Mouse (Mus musculus) thymus, adult 2 months (tissue): ENCODE results near the gene Ftsj1. TPM values are rescaled to one million over a fixed set of nuclear protein-coding genes. Genes with fewer than 3 reads are reported as not detected.

Experiments used
- DNase-seq: peaks from one replicate; pipeline ENCODE4 v3.0.0; 2021
- H3K27ac ChIP-seq: fragments of 200-500 bp; 2 replicates; pipeline ENCODE4 v1.5.1; 2012; ENCODE audit warnings: low read length, control low read depth; ENCODE audit not compliant: control insufficient read depth, insufficient read depth
- H3K27me3 ChIP-seq: fragments of 200-500 bp; 2 replicates; pipeline ENCODE4 v1.6.1; 2012; ENCODE audit warnings: mild to moderate bottlenecking, low read length, moderate library complexity, mixed read lengths; ENCODE audit not compliant: control insufficient read depth, insufficient read depth
- H3K36me3 ChIP-seq: fragments of 200-500 bp; 2 replicates; pipeline ENCODE4 v1.6.1; 2012; ENCODE audit warnings: mild to moderate bottlenecking, low read length, moderate library complexity; ENCODE audit not compliant: control insufficient read depth, insufficient read depth
- H3K4me1 ChIP-seq: fragments of 200-500 bp; replicated peaks from 2 replicates; pipeline ENCODE4 v1.6.1; 2012; ENCODE audit warnings: low read length; ENCODE audit not compliant: control insufficient read depth, insufficient read depth
- H3K4me3 ChIP-seq: fragments of 200-500 bp; 2 replicates; pipeline ENCODE4 v1.5.1; 2012; ENCODE audit warnings: mild to moderate bottlenecking, low read length, control low read depth, moderate library complexity; ENCODE audit not compliant: control insufficient read depth, insufficient read depth
- CTCF ChIP-seq: fragments of 200-500 bp; IDR thresholded peaks from 2 replicates; pipeline ENCODE4 v1.5.1; 2012; ENCODE audit warnings: mild to moderate bottlenecking, control low read depth, low read length, moderate library complexity, borderline replicate concordance; ENCODE audit not compliant: control insufficient read depth, poor library complexity, insufficient read depth; ENCODE audit errors: extremely low read depth
- POLR2A ChIP-seq: fragments of 200-500 bp; IDR thresholded peaks from 2 replicates; pipeline ENCODE4 v1.6.1; 2012; ENCODE audit warnings: mild to moderate bottlenecking, low read length, control low read depth, moderate library complexity; ENCODE audit not compliant: control insufficient read depth, poor library complexity, insufficient read depth; ENCODE audit errors: extremely low read depth
- WGBS: fragments of 180-500 bp; shearing (Covaris S2); methylation state at CpG from one replicate; pipeline ENCODE4 v1.1.7; 2018; 5-methylcytosine and 5-hydroxymethylcytosine counted together
- polyA plus RNA-seq: library from polyadenylated mRNA; depleted of rRNA; stranded (reverse); fragments of >200 nt; gene quantifications from 2 replicates; pipeline ENCODE4 v1.2.3, GENCODE M21; 2012; rRNA removed

Gene Ftsj1
- polyA plus RNA-seq, 1 experiment: 50.2 TPM

DNA sequence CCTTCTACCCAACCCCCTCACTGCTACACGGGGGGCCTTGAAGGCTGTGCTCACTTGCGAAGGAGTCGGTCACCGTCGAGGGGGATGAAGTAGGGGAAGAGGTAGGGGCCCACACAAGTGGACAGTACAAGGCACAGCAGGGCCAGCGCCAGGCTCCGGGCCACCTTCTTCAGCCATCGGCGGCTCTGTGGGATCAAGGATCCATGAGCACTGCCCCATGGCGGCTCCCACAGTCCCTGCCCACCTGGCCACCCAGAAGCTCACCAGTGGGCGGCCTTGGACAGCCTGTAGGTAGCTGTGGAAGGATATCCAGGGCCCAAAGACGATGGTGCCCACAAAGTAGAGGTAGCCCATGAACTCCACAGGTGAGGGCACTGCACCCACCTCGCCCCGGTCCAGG lies 49.1 kb downstream of the Ftsj1 start:
- Histone ChIP-seq H3K27me3 (no peaks in the 10 kb centered on the region; the same call in 1 of the 2 replicates), H3K36me3 (no peaks in the 10 kb centered on the region), H3K4me3 (no peak overlapping the region), H3K27ac (no peak overlapping the region), H3K4me1 (no peaks in the 10 kb centered on the region)
- TF ChIP-seq CTCF (no peak), POLR2A (no peak)
- 93% methylated on average over 11 of the region's 14 CpGs for WGBS
- no peak for DNase-seq

DNA sequence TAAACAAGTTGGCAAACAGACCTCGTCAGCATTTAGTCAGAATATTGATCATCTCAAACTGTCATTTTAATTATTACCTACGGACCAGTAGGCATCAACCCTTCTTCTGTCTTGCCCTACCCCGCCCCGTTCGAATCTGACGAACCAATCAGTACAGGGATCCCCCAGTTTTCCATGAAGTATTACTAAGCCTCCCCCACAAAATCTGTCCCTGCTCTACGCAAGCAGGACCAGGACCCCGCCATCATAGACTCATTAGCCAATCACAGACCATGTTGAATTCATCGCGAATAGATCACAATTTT lies 58.8 kb downstream of the Ftsj1 start, which contains the start of gene Ebp:
Gene Ebp, minus strand, starts transcription at position 94 of the 305 bp plus-strand sequence.
- H3K27ac ChIP-seq: no peak within 1 kb of the TSS
- peak within 1 kb of the TSS; percentile 95 for H3K4me3 ChIP-seq
- TF ChIP-seq POLR2A: no peak
- TF ChIP-seq CTCF: no peak
- no peaks in the 10 kb centered on the region for H3K27me3 ChIP-seq
- H3K36me3 ChIP-seq: no peaks in the 10 kb centered on the region
- peaks cover 11% of the 10 kb centered on the region for H3K4me1 ChIP-seq
- WGBS: 9% methylated on average over 10 of the region's 10 CpGs
- no peak for DNase-seq

DNA sequence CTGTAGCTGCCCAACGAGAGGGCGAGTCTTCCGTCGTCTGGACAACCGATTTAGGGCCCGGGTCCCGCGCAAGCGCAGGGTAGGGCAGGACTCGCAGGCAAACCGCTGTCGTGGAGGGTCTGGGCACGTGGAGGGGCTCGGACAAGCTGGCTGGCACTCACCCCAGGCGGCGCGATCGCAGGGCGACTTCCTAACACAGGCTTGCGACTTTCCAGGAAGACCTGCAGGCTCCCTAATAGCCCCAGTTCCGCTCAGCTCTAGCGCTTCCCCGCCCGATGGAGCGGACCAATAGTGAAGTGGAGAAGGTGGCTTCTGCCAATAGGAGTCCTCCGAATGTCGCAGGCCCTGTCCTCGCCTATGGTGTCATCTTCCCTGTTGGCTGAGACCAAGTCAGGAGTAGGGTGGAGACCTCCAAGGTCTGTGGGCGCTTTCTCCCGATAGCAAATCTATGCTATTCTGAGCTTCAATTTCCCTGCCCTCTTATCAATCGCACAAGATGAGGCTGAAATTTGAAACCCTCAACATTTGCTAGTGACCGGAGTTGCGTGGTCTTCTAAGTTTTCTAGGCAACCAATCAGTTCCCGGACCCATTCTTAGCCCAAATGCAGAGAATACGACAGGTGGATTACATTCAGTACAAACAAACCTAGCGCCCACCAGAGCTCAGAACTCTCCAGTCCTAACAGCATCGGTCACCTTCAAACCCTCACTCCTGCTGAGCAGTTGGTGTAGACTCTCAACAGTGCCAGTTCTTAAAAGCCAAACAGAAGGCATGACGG lies 59.4 kb downstream of the Ftsj1 start:
- no peaks in the 10 kb centered on the region for H3K27me3 ChIP-seq
- no peak overlapping the region for H3K27ac ChIP-seq
- H3K4me1 ChIP-seq: peaks cover 11% of the 10 kb centered on the region
- H3K4me3 ChIP-seq: peak overlapping the region; percentile 95
- H3K36me3 ChIP-seq: no peaks in the 10 kb centered on the region
- DNase-seq: peak; percentile 69
- WGBS: 4% methylated on average over 34 of the region's 38 CpGs
- TF ChIP-seq POLR2A (peak; percentile 43; the same call in 1 of the 2 replicates), CTCF (no peak)

DNA sequence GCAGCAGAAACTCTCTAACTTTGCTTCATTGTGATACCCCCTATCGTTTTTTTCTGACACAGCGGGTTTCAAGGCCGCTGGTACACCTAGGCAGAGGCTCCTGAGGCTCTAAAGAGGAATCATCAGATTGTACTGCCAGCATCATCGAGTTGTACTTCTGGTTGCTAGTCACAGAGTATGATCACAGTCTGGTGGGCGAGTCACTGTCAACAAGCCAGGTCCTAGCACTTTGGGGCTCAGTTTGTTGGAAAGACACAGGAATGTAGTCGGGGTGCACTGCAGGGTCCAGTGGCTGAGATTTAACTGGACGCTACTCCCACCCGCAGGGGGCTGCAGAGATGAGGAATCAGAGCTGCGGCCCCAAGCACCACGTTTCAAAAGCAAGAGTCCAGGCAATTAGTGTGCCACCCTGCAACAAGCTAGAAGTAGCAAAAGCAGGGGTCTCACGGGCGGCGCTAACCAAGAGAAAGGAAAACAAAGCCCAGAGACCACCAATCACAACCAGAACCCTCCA lies 60.0 kb downstream of the Ftsj1 start:
- Histone ChIP-seq H3K36me3 (no peaks in the 10 kb centered on the region), H3K4me1 (peaks cover 11% of the 10 kb centered on the region), H3K4me3 (peak overlapping the region; percentile 95), H3K27ac (no peak overlapping the region), H3K27me3 (no peaks in the 10 kb centered on the region)
- DNase-seq: no peak
- TF ChIP-seq CTCF (no peak), POLR2A (no peak)
- WGBS: under 1% methylated on average over 13 of the region's 13 CpGs

Other genes with a start within 250 kb of the Ftsj1 start
- gene Glod5, start 233.9 kb downstream of the Ftsj1 start, polyA plus RNA-seq: not detected in 2 replicates
- gene Suv39h1, start 177.6 kb downstream of the Ftsj1 start, polyA plus RNA-seq: 69.4 and 74.6 TPM in 2 replicates
- 88.5 and 102 TPM in 2 replicates for gene Was, start 161.9 kb downstream of the Ftsj1 start, polyA plus RNA-seq
- 128 and 141 TPM in 2 replicates for gene Wdr13, start 119.5 kb downstream of the Ftsj1 start, polyA plus RNA-seq
- 220 and 225 TPM in 2 replicates for gene Rbm3, start 106.5 kb downstream of the Ftsj1 start, polyA plus RNA-seq
- 35.0 and 36.3 TPM in 2 replicates for gene Tbc1d25, start 76.2 kb downstream of the Ftsj1 start, polyA plus RNA-seq
- 71.1 and 98.2 TPM in 2 replicates for gene Ebp, start 58.9 kb downstream of the Ftsj1 start, polyA plus RNA-seq
- gene Porcn, start 45.9 kb downstream of the Ftsj1 start, polyA plus RNA-seq: 4.7 and 5.3 TPM in 2 replicates
- 0.27 and 0.36 TPM in 2 replicates for gene Slc38a5, start 18.7 kb upstream of the Ftsj1 start, polyA plus RNA-seq
- gene Ssxb10, start 75.0 kb upstream of the Ftsj1 start, polyA plus RNA-seq: not detected in 2 replicates
- not detected in 2 replicates for gene Ssxb9, start 114.6 kb upstream of the Ftsj1 start, polyA plus RNA-seq
- gene Ssxb1, start 160.9 kb upstream of the Ftsj1 start, polyA plus RNA-seq: not detected in 2 replicates
- gene Ssxb2, start 209.3 kb upstream of the Ftsj1 start, polyA plus RNA-seq: not detected in 2 replicates